Mouse (Mus musculus) left cerebral cortex, adult 2 months (tissue): ENCODE results near the gene Nat8f5. TPM values are rescaled to one million over a fixed set of nuclear protein-coding genes. Genes with fewer than 3 reads are reported as not detected.
A peak's percentile ranks its signal among the peaks of the same experiment; 100 is the strongest.
"Not testable (repeated sequence)": the region's sequence is repeated elsewhere in the genome, so short reads cannot be mapped to it uniquely, and the experiment has no call there.

Source experiments
- DNase-seq, 2 experiments: peaks; one replicate each; pipeline ENCODE4 v3.0.0; 2021 to 2022; ENCODE audit warnings: low spot score in 2 of 2, mixed read lengths in 1 of 2; ENCODE audit errors: extremely low spot score in 1 of 2
- H3K27ac ChIP-seq: fragments of 200-600 bp; 2 replicates; pipeline ENCODE4 v1.8.1; 2022
- H3K4me3 ChIP-seq: fragments of 200-600 bp; 2 replicates; pipeline ENCODE4 v1.8.1; 2022
- CTCF ChIP-seq: fragments of 200-600 bp; IDR thresholded peaks from 2 replicates; pipeline ENCODE4 v1.8.1; 2022; ENCODE audit warnings: antibody characterized with exemption, mild to moderate bottlenecking, moderate library complexity
- intact Hi-C: fragments of 180-260 bp; cut with DNase I; formaldehyde crosslinking; loops from one replicate; pipeline ENCODE4 v1.15.1; 2025
- total RNA-seq, 2 experiments: library from RNA; stranded (reverse); gene quantifications; 2 replicates each; pipeline ENCODE4 v1.2.3; 2021

Gene Nat8f5
- total RNA-seq, 2 experiments from 2014 or later: 3.2 to 8.4 TPM

GRCm38 (mm10) chr6:85853481-85853880 lies 32.7 kb upstream of the Nat8f5 start:
- intact Hi-C loops: no loop called here
- no peak for DNase-seq
- Histone ChIP-seq H3K27ac (no peak overlapping the region), H3K4me3 (no peak overlapping the region)
- TF ChIP-seq CTCF: no peak

- TF ChIP-seq CTCF: no peak
- no peak for DNase-seq
- no peak overlapping the region for H3K27ac ChIP-seq
- no peak overlapping the region for H3K4me3 ChIP-seq
- intact Hi-C loops: no loop called here
These were observed 30.4 kb upstream of the Nat8f5 start for GRCm38 (mm10) chr6:85851062-85851773.

GRCm38 (mm10) chr6:85849240-85849639 lies 28.5 kb upstream of the Nat8f5 start:
- intact Hi-C loops: no loop called here
- H3K4me3 ChIP-seq: no peak overlapping the region
- DNase-seq: no peak
- TF ChIP-seq CTCF: no peak
- peak overlapping the region; percentile 69 for H3K27ac ChIP-seq

GRCm38 (mm10) chr6:85848140-85848539 lies 27.4 kb upstream of the Nat8f5 start:
- Histone ChIP-seq H3K27ac (peak overlapping the region; percentile 4; the same call in 1 of the 2 replicates), H3K4me3 (no peak overlapping the region)
- no peak for DNase-seq
- no peak for TF ChIP-seq CTCF
- intact Hi-C loops: no loop called here

- Histone ChIP-seq H3K27ac (peak overlapping the region; percentile 4; the same call in 1 of the 2 replicates), H3K4me3 (no peak overlapping the region)
- intact Hi-C loops: no loop called here
- TF ChIP-seq CTCF: no peak
- no peak for DNase-seq
These were observed 26.1 kb upstream of the Nat8f5 start for GRCm38 (mm10) chr6:85846921-85847320.

- intact Hi-C loops, DNase-seq, H3K27ac ChIP-seq: not testable (repeated sequence)
These were observed 23.1 kb upstream of the Nat8f5 start for GRCm38 (mm10) chr6:85843677-85844458.

GRCm38 (mm10) chr6:85839982-85840381 lies 19.2 kb upstream of the Nat8f5 start:
- no peak for TF ChIP-seq CTCF
- Histone ChIP-seq H3K27ac (peak overlapping the region; percentile 73), H3K4me3 (no peak overlapping the region)
- peak in 1 of 2 experiments; percentile 25 for DNase-seq
- intact Hi-C loops: loop anchor here (2.0 kb wide), 2 partner anchors 17 to 67 kb away; no protein-coding TSS in a partner anchor

More at GRCm38 (mm10) chr6:85843677-85844458, 23.1 kb upstream of the Nat8f5 start:
- not testable (repeated sequence) for H3K4me3 ChIP-seq

GRCm38 (mm10) chr6:85838674-85839073 lies 17.9 kb upstream of the Nat8f5 start:
- H3K27ac ChIP-seq: peak overlapping the region; percentile 58
- no peak overlapping the region for H3K4me3 ChIP-seq
- DNase-seq: no peak
- intact Hi-C loops: loop anchor here (2.0 kb wide), 1 partner anchor 68 kb away; no protein-coding TSS in a partner anchor
- no peak for TF ChIP-seq CTCF

- DNase-seq: peak in 1 of 2 experiments; percentile 28
- intact Hi-C loops: loop anchor here (1.0 kb wide), 1 partner anchor 56 kb away; no protein-coding TSS in a partner anchor
- H3K4me3 ChIP-seq: not testable (repeated sequence)
- peak overlapping the region; percentile 4; the same call in 1 of the 2 replicates for H3K27ac ChIP-seq
These were observed 16.5 kb upstream of the Nat8f5 start for GRCm38 (mm10) chr6:85837307-85837706.

- H3K27ac ChIP-seq: peak overlapping the region; percentile 4; the same call in 1 of the 2 replicates
- not testable (repeated sequence) for H3K4me3 ChIP-seq
- intact Hi-C loops: loop anchor here (1.0 kb wide), 1 partner anchor 56 kb away; no protein-coding TSS in a partner anchor
- TF ChIP-seq CTCF: peak; percentile 53
- peak; percentile 48 to 59 for DNase-seq
These were observed 16.1 kb upstream of the Nat8f5 start for GRCm38 (mm10) chr6:85836827-85837226.

- intact Hi-C loops, H3K27ac ChIP-seq, DNase-seq, H3K4me3 ChIP-seq: not testable (repeated sequence)
These were observed 15.3 kb upstream of the Nat8f5 start for GRCm38 (mm10) chr6:85836098-85836497.

- DNase-seq, H3K27ac ChIP-seq, intact Hi-C loops, H3K4me3 ChIP-seq: not testable (repeated sequence)
These were observed 14.3 kb upstream of the Nat8f5 start for GRCm38 (mm10) chr6:85835104-85835503.

GRCm38 (mm10) chr6:85834504-85835100 lies 13.8 kb upstream of the Nat8f5 start:
- not testable (repeated sequence) for DNase-seq, H3K4me3 ChIP-seq
- peak overlapping the region; percentile 51; the same call in 1 of the 2 replicates for H3K27ac ChIP-seq
- intact Hi-C loops: loop anchor here (5.0 kb wide), 1 partner anchor 168 kb away; no protein-coding TSS in a partner anchor
